Mouse (Mus musculus) cerebellum, adult 9-11 months (tissue): ENCODE results near the gene Ankrd35.
"Not testable (repeated sequence)": the region's sequence is repeated elsewhere in the genome, so short reads cannot be mapped to it uniquely, and the experiment has no call there.

ENCODE experiments used
- DNase-seq: peaks from one replicate; pipeline ENCODE4 v3.0.0; 2022

The Ankrd35 gene

DNA sequence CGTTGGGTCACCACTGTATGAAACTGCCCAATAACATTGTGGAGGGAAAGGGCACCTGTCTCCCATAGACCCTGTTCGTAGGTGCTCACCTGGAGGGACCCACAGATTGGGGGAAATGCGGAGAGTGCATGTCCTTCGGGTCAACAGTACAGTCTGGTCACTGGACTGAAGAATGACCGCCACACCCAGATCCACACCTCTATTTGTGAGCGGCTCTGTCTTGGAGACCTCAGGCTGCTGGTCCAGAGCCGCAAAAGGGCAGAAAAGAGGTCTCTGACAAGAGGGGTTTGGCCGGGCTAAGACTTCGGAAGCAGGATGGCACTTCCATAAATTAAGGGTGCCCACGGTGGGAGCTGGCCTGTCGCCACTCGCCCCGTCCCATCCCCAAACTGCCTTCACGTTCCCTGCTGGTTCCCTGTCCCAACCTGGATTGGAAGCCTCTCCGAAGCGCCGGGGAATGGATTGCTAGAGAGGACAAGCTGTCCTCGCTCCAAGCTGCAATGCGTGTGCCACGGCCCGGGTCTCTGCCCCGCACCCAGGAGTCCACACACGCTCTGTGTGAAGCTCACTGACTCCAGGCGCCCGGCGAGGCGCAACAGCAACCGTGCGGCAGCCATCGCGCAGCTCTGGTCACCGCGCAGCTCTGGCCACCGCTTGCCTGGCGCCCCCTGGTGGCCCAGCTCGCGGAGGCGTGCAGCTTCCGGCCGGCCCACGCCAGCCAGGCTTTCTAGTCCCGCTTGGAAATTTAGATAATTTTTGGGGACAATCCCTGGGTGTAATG is 38.2 kb downstream of the Ankrd35 start, which contains the start of gene Nudt17:
TSS of gene Nudt17 (minus strand) at position 660 of the 781 bp plus-strand sequence.
- peak; percentile 82 for DNase-seq

DNA sequence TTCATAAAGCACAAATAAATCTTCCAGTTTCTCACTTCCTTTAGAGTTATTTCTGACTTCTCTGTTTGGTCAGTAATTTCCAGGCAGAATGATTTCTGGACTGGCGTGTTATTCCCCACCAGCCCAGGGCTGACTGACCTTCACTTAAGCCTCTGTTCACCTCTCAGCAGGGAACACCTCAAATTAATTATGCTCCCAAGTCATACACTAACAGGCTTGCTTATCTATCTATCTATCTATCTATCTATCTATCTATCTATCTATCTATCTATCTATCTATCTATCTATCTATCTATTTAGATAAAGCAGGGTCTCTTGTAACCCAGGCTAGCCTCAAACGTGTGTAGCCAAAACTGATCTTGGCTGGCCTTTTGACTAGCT is 38.7 kb downstream of the Ankrd35 start:
- no peak for DNase-seq

DNA sequence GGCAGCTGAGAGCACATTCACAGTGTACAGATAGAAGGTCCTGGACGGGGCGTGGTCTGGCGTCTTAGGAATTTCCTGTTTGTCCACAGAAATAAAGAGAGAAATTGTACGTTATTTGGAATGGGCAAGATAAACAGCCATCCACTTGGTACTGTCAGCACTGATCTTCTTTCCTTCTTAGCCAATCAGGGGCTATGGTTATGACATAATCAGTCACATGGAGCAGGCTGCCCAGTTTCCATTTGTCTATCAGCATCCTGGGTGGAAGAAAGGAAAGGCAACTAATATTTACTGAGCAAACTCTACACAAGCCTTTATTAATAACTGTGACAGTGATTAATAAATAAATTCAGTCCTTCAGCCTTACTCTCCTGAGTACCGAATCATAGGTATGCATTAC is 44.4 kb downstream of the Ankrd35 start:
- no peak for DNase-seq

DNA sequence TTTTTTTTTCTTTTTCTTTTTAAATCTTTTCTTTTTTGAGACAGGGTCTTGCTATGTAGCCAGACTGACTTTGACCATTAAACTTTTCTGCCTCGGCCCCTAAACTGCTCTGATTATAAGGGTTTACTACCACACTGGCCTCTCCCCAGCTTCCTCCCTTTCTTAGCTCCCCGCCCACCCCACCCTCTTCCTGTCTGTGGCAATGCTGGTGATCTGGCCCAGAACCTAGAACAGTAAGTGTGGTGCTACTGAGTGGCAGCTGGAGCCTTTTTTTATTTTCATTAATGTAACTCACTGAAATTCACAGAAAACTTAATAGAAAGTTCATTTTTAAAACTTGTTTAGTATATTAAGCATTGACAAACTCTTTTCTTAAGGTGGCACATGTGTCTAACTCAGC is 45.9 kb downstream of the Ankrd35 start:
- DNase-seq, result no peak

DNA sequence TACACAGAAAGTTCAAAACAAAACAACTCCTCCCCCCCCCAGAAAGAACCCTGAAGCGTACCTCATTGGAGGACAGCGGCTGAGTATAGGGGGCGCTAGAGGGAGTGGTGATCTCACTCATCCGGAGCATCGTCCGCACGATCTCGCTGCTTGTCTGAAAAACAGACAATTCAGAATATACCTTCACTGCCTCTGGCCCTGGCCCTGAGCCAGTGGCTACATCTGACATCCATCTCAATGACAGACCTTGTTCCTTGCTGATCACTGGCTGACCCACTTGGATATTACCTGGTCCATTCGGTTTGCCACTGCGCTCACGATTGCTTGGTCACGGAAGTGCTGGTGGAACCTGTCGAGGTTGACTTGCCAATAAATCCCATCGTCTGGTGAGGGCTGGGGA is 49.2 kb downstream of the Ankrd35 start:
- peak; percentile 84 for DNase-seq

DNA sequence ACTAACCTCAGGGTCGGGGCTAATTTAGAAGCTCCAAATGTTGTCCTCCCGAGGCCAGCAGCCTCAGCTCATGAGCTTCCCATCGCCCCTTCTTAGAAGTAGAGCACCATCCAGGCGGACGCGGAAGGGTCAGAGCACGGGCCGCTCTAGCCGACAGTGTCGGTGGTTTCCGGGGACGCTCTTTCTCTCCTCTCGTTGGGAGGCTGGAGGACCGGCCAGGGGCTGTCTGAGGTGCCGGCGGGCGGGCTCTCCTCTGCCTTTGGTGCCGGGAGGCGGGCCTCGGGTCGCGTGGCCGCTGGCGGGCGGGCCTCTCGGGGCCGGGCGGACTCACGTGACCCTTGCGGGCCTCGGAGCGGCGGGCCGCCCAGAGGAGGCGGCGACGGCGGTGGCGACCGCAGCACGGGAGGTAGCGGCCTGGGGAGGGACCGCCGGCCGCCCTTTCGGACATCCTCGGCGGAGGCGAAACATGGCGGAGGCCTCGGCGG is 57.5 kb downstream of the Ankrd35 start, which contains the start of the genes Polr3c and Rnf115:
TSS of gene Polr3c (minus strand) at position 286 of the 485 bp plus-strand sequence.
TSS of gene Rnf115 (plus strand) at position 322 of the 485 bp plus-strand sequence.
- DNase-seq, result peak; percentile 97

DNA sequence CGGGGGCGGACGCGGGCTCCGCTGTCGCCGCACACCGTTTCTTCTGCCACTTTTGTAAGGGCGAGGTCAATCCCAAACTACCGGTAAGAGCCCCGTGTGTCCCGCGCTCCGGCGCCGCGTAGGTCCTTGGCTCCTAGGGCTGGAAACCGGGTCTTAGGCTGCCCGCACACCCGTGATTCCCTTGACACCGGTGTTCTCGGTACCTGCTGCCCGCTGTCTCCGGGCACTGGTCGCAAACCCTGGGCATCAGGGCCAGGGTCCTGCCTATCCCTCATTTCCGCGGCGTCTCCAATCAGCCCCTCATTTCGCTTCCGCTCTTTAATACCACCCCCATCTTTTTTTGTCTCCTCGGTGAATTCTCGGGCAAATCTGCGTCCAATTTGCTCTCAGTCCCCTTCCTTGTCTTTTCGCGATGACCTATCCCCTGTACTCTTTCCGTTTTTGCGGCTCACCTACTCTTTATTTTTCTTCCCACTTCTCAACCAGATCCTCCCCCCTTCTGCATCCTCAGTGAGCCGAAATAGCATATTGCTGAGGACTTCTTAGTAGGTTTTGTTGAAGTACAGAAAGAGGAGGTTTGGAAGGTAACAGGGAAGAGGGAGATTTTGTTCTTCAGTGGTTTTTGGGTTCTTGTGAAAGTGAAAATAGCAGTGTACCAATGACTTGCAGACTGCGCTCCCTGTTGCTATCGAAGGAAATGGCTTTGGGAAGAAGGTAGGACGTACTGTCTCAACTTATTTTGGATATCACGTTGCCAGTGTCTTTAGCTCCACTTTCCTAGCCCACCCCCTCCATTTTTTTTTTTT is 58.1 kb downstream of the Ankrd35 start:
- DNase-seq, result no peak

DNA sequence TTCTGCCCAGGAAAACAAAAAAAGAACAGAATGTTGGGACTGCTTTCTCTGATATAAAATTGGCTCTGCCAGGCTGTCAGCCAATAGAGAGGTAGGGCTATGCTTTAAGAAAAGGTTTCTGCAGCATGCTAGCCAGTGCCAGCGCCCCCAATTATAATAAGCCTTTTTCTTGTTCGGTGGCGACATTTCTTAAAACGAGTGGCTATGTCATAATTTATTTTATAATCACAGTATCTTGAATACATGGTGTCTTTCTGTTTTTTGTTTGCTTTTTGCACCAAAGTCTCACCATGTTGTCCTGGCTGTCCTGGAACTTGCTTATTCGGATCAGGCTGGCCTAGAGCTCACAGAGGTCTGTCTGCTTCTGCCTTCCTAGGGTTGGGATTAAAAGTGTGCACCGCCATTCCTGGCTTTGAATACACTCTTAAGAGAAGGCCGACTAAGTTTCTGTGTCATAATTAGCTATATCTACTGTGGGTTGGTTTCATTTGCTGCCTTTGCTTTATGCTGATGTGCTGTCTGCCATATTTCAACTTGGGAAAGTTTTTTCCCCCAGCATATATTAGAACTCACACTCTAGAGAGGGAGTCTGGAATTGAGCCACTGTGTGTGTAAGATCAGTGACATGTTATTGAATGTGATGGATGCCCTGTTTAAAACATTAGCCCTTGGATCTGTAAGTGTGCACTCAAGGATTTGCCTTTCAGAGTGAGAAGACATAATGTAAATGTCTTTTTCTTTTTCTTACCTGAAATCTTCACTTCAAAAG is 58.9 kb downstream of the Ankrd35 start:
- no peak for DNase-seq

DNA sequence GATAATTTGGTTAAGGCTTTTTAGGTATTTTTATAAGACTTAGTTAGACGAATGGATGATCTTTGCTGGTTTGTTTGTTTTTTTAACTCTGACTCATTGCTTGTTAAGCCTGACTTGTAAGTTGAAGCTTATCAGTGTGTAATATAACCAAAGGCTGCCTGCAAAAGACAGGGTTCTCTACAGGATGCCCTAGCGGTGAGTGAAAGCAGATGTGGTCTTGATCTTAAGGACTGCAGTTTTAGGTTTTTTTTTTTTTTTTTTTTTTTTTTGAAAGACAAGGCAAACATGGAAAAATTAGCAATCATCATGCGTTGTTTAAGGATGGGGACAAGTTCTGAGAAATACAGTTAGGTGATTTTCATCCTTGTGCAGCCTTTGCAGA is 59.5 kb downstream of the Ankrd35 start:
- no peak for DNase-seq

DNA sequence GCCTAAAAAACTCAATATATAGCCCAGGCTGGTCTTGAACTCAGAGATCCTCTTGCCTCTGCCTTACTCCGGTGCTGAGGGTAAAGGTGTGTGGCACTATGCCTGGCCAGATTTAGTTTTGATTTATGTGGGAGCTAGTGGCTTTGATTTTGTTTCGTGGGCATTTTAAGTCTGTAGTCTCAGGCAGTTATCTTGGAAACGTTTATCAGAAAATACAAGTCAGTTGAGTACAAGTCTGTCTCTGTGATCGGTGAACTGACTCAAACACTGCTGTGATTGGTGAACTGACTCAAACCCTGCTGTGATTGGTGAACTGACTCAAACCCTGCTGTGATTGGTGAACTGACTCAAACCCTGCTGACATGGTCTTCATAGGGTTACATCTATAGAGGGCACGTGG is 60.9 kb downstream of the Ankrd35 start:
- no peak for DNase-seq

DNA sequence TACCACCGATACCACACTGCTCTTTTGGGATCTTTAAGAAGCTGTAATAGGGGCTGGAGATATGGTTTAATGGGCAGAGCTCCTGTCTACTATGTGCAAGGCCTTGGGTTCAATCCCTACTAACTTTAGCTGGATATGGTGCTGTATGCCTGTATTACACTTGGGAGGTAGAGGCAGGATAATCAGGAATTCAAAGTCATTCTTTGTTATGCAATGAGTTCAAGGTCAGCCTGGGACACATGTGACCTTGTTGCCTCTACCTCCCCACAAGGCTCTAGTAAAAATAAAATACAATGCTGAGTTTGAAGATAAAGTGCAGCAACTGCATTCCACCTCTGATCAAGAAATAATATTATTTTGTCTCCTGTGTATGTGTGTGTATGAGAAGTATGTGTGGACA is 64.1 kb downstream of the Ankrd35 start:
- no peak for DNase-seq

DNA sequence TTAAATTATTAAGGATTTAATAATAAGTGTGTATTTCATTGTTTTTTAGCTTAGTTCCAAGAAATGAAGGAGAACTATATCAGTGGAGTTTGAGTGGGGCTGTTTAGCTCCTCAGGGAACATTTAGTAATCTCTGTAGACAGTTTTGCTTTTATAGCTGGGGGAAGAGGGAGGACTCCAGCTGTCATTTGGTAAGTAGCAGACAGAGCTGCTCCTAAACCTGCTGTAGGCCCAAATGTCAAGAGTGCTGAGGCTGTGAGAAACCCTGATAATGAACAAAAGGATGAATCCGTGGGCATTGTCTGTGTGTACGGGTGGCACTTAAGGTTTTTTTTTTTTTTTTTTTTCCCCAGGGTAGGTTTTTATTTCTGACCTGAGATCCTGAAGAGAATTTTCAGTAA is 65.3 kb downstream of the Ankrd35 start:
- no peak for DNase-seq

DNA sequence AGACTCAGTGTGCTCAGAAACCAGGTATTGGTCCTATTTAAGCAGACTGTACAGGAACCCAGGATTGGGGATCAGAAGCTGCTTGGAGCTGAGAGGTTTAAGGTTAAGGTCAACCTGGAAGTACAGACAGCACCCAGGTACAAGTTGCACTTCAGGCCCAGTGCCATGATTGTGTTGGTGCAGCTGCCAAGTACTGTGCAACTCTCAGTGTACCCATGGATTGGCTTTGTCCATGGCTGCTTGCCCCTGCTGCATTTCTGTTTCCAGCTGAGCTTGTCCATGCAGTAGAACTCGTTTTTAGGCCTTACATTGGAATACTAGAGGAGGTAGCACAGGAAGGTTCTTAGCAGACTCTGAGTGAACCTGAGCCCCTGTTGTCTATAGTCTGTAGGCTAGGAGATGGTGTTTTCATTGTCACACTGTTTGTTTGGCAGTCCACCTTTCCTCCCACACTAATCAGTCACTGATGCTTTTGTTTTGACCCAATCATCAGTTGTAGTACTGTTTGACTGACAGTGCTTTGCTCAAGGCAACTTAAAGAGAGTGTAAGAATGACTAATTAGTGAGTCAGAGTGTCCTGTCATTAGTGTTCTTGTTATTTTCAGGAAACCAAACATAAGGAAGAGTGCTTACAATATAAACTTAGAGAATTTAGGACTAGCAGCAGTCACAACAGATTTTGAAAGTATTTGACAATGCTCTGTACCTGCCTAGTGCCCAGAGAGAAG is 67.2 kb downstream of the Ankrd35 start:
- DNase-seq, result no peak

DNA sequence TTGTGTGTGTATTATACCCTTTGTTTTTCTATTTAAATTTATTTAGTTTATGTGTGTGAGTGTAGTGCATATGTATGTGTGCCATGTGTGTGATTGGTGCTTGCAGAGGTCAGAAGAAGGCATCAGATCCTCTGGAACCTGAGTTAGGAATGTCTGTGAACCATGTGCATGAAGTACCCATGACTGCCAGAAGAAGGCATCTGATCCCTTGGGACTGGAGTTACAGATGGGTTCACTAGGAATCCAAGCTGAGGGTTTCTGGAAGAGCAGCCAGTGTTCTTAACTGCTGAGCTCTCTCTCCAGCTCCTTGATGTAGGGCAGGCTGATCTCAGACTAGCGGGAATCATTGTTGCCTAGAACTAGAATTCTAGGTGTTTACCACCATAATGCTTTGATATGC is 68.1 kb downstream of the Ankrd35 start:
- DNase-seq, result no peak

DNA sequence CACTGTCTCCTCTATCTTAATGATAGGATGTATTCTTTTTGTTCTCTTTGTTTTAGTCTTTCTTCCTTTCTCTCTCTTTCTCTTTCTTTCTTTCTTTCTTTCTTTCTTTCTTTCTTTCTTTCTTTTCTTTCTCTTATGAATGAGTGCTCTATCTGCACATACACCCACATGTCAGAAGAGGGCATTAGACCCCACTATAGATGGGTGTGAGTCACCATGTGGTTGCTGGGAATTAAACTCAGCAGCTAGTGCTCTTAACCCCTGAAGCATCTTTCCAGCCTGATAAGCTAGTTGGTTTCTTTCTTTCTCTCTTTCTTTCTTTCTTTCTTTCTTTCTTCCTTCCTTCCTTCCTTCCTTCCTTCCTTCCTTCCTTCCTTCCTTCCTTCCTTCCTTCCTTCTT is 70.3 kb downstream of the Ankrd35 start:
- DNase-seq, result not testable (repeated sequence)
